Mouse (Mus musculus) midbrain, embryonic 12.5 days (tissue): Measurements from ENCODE around the gene Scimp. TPM values are rescaled to one million over a fixed set of nuclear protein-coding genes. Genes with fewer than 3 reads are reported as not detected.
"Not testable (repeated sequence)": the region's sequence is repeated elsewhere in the genome, so short reads cannot be mapped to it uniquely, and the experiment has no call there.

ENCODE experiments used
- ATAC-seq: fragments of 200-750 bp; cut with Nextera tagmentation; 2 replicates; pipeline ENCODE4 v1.8.0; 2017; ENCODE audit warnings: low read depth, moderate TSS enrichment, moderate library complexity; ENCODE audit not compliant: low FRiP score
- H3K27ac ChIP-seq: fragments of 300-500 bp; sonication (generic); replicated peaks from 2 replicates; pipeline ENCODE4 v1.5.1; 2016; ENCODE audit warnings: mild to moderate bottlenecking
- H3K27me3 ChIP-seq: fragments of 300-500 bp; sonication (generic); 2 replicates; pipeline ENCODE4 v1.6.1; 2016; ENCODE audit warnings: mild to moderate bottlenecking
- H3K36me3 ChIP-seq: fragments of 300-500 bp; sonication (generic); 2 replicates; pipeline ENCODE4 v1.6.1; 2016
- H3K4me1 ChIP-seq: fragments of 300-500 bp; sonication (generic); 2 replicates; pipeline ENCODE4 v1.6.1; 2016
- H3K4me2 ChIP-seq: fragments of 300-500 bp; sonication (generic); replicated peaks from 2 replicates; pipeline ENCODE4 v1.6.1; 2016; ENCODE audit warnings: mild to moderate bottlenecking, moderate library complexity
- H3K4me3 ChIP-seq: fragments of 300-500 bp; sonication (generic); 2 replicates; pipeline ENCODE4 v1.5.1; 2016; ENCODE audit warnings: mild to moderate bottlenecking
- H3K9ac ChIP-seq: fragments of 300-500 bp; sonication (generic); replicated peaks from 2 replicates; pipeline ENCODE4 v1.6.1; 2016; ENCODE audit warnings: mild to moderate bottlenecking, moderate library complexity
- H3K9me3 ChIP-seq: fragments of 300-500 bp; sonication (generic); 2 replicates; pipeline ENCODE4 v1.6.1; 2016; ENCODE audit warnings: mild to moderate bottlenecking
- WGBS: fragments of 180-500 bp; shearing (Covaris S2); methylation state at CpG from one replicate; pipeline ENCODE4 v1.1.7; 2016; 5-methylcytosine and 5-hydroxymethylcytosine counted together
- polyA plus RNA-seq: library from polyadenylated mRNA; unstranded; fragments of >200 nt; fragmentation: Nextera tagmentation; extraction: Ambion mirVana; gene quantifications from 2 replicates; pipeline ENCODE4 v1.2.1, GENCODE M21; 2016

Scimp gene
- polyA plus RNA-seq, 1 experiment from 2014 or later = not detected

- WGBS = 85% methylated on average over 9 of the region's 9 CpGs
- Histone ChIP-seq H3K4me2 (no peak overlapping the region), H3K27ac (no peak overlapping the region), H3K4me1 (peaks cover 10% of the 10 kb centered on the region), H3K9me3 (no peaks in the 10 kb centered on the region), H3K4me3 (no peak overlapping the region), H3K27me3 (no peaks in the 10 kb centered on the region), H3K36me3 (peaks cover 1% of the 10 kb centered on the region; the same call in 1 of the 2 replicates), H3K9ac (no peak overlapping the region)
- no peak for ATAC-seq
These were observed 49.7 kb downstream of the Scimp start for GRCm38 (mm10) chr11:70762641-70763040.

- H3K4me1 ChIP-seq, H3K27ac ChIP-seq, H3K4me3 ChIP-seq, H3K4me2 ChIP-seq, ATAC-seq, H3K9ac ChIP-seq, H3K27me3 ChIP-seq, H3K36me3 ChIP-seq, H3K9me3 ChIP-seq: not testable (repeated sequence)
- whole genome bisulfite sequencing = 71% methylated on average over 3 of the region's 3 CpGs
These were observed 51.9 kb downstream of the Scimp start for GRCm38 (mm10) chr11:70760446-70760845.

GRCm38 (mm10) chr11:70755645-70756044, 56.7 kb downstream of the Scimp start:
- H3K4me1 ChIP-seq = 0 out of 2 replicates have a peak, but pooled peaks cover 3% of the 10 kb centered on the region
- H3K9me3 ChIP-seq = no peaks in the 10 kb centered on the region
- H3K9ac ChIP-seq = no peak overlapping the region
- no peak for ATAC-seq
- no peak overlapping the region for H3K4me3 ChIP-seq
- no peaks in the 10 kb centered on the region for H3K27me3 ChIP-seq
- no peak overlapping the region for H3K27ac ChIP-seq
- no peak overlapping the region for H3K4me2 ChIP-seq
- no peaks in the 10 kb centered on the region for H3K36me3 ChIP-seq
- WGBS = 10% methylated on average over 7 of the region's 7 CpGs

GRCm38 (mm10) chr11:70754958-70755357, 57.4 kb downstream of the Scimp start:
- H3K4me2 ChIP-seq = no peak overlapping the region
- H3K9me3 ChIP-seq = no peaks in the 10 kb centered on the region
- H3K4me1 ChIP-seq = 0 out of 2 replicates have a peak, but pooled peaks cover 3% of the 10 kb centered on the region
- no peaks in the 10 kb centered on the region for H3K36me3 ChIP-seq
- H3K9ac ChIP-seq = 0 out of 2 replicates have a peak overlapping the region, but pooled peaks have one; percentile 6
- no peaks in the 10 kb centered on the region for H3K27me3 ChIP-seq
- H3K4me3 ChIP-seq = no peak overlapping the region
- ATAC-seq = no peak
- WGBS = 63% methylated on average over 7 of the region's 7 CpGs
- no peak overlapping the region for H3K27ac ChIP-seq

- Histone ChIP-seq H3K9me3 (no peaks in the 10 kb centered on the region), H3K9ac (no peak overlapping the region), H3K27me3 (no peaks in the 10 kb centered on the region), H3K4me2 (no peak overlapping the region), H3K4me3 (no peak overlapping the region), H3K27ac (no peak overlapping the region), H3K4me1 (0 out of 2 replicates have a peak, but pooled peaks cover 3% of the 10 kb centered on the region), H3K36me3 (no peaks in the 10 kb centered on the region)
- WGBS = 60% methylated on average over 4 of the region's 4 CpGs
- ATAC-seq = no peak
These were observed 57.9 kb downstream of the Scimp start for GRCm38 (mm10) chr11:70754476-70754875.

GRCm38 (mm10) chr11:70753146-70753545, 59.2 kb downstream of the Scimp start:
- H3K27ac ChIP-seq = no peak overlapping the region
- no peak overlapping the region for H3K9ac ChIP-seq
- no peak overlapping the region for H3K4me3 ChIP-seq
- 0 out of 2 replicates have a peak, but pooled peaks cover 3% of the 10 kb centered on the region for H3K4me1 ChIP-seq
- 87% methylated on average over 10 of the region's 10 CpGs for WGBS
- H3K9me3 ChIP-seq = no peaks in the 10 kb centered on the region
- ATAC-seq = no peak
- H3K36me3 ChIP-seq = no peaks in the 10 kb centered on the region
- no peak overlapping the region for H3K4me2 ChIP-seq
- H3K27me3 ChIP-seq = no peaks in the 10 kb centered on the region

- Histone ChIP-seq H3K4me2 (no peak overlapping the region), H3K9ac (no peak overlapping the region), H3K27ac (no peak overlapping the region), H3K4me1 (0 out of 2 replicates have a peak, but pooled peaks cover 3% of the 10 kb centered on the region), H3K4me3 (no peak overlapping the region), H3K9me3 (no peaks in the 10 kb centered on the region), H3K27me3 (no peaks in the 10 kb centered on the region), H3K36me3 (no peaks in the 10 kb centered on the region)
- WGBS = 91% methylated on average over 4 of the region's 4 CpGs
- no peak for ATAC-seq
These were observed 59.9 kb downstream of the Scimp start for GRCm38 (mm10) chr11:70752337-70753017.

- Histone ChIP-seq H3K9me3 (no peaks in the 10 kb centered on the region), H3K36me3 (no peaks in the 10 kb centered on the region), H3K4me2 (no peak overlapping the region), H3K27ac (no peak overlapping the region), H3K4me3 (no peak overlapping the region), H3K9ac (no peak overlapping the region), H3K27me3 (no peaks in the 10 kb centered on the region), H3K4me1 (no peaks in the 10 kb centered on the region)
- ATAC-seq = no peak
- WGBS = 90% methylated on average over 4 of the region's 4 CpGs
These were observed 64.4 kb downstream of the Scimp start for GRCm38 (mm10) chr11:70747876-70748545.

GRCm38 (mm10) chr11:70745636-70746035, 66.8 kb downstream of the Scimp start:
- no peak overlapping the region for H3K4me2 ChIP-seq
- WGBS = 86% methylated on average over 7 of the region's 7 CpGs
- H3K9me3 ChIP-seq = no peaks in the 10 kb centered on the region
- no peaks in the 10 kb centered on the region for H3K27me3 ChIP-seq
- H3K4me1 ChIP-seq = no peaks in the 10 kb centered on the region
- no peak overlapping the region for H3K9ac ChIP-seq
- no peak for ATAC-seq
- no peak overlapping the region for H3K4me3 ChIP-seq
- H3K36me3 ChIP-seq = no peaks in the 10 kb centered on the region
- H3K27ac ChIP-seq = no peak overlapping the region

GRCm38 (mm10) chr11:70742581-70743459, 69.6 kb downstream of the Scimp start:
- no peak overlapping the region for H3K4me2 ChIP-seq
- no peak overlapping the region for H3K4me3 ChIP-seq
- H3K9me3 ChIP-seq = no peaks in the 10 kb centered on the region
- no peaks in the 10 kb centered on the region for H3K27me3 ChIP-seq
- 78% methylated on average over 12 of the region's 12 CpGs for WGBS
- H3K4me1 ChIP-seq = no peaks in the 10 kb centered on the region
- H3K36me3 ChIP-seq = no peaks in the 10 kb centered on the region
- ATAC-seq = no peak
- H3K9ac ChIP-seq = no peak overlapping the region
- no peak overlapping the region for H3K27ac ChIP-seq

- 85% methylated on average over 7 of the region's 7 CpGs for WGBS
- no peaks in the 10 kb centered on the region for H3K27me3 ChIP-seq
- H3K9ac ChIP-seq = no peak overlapping the region
- H3K4me2 ChIP-seq = no peak overlapping the region
- H3K4me1 ChIP-seq = no peaks in the 10 kb centered on the region
- H3K36me3 ChIP-seq = no peaks in the 10 kb centered on the region
- H3K27ac ChIP-seq = no peak overlapping the region
- H3K9me3 ChIP-seq = no peaks in the 10 kb centered on the region
- H3K4me3 ChIP-seq = no peak overlapping the region
- no peak for ATAC-seq
These were observed 70.3 kb downstream of the Scimp start for GRCm38 (mm10) chr11:70742117-70742516.

GRCm38 (mm10) chr11:70741603-70742002, 70.8 kb downstream of the Scimp start:
- no peaks in the 10 kb centered on the region for H3K4me1 ChIP-seq
- no peak overlapping the region for H3K27ac ChIP-seq
- 83% methylated on average over 3 of the region's 3 CpGs for WGBS
- ATAC-seq = no peak
- no peaks in the 10 kb centered on the region for H3K36me3 ChIP-seq
- no peak overlapping the region for H3K4me2 ChIP-seq
- H3K9ac ChIP-seq = no peak overlapping the region
- H3K9me3 ChIP-seq = no peaks in the 10 kb centered on the region
- H3K4me3 ChIP-seq = no peak overlapping the region
- H3K27me3 ChIP-seq = no peaks in the 10 kb centered on the region
